Mouse (Mus musculus): ENCODE data around the gene Gcsam. TPM values are rescaled to one million over a fixed set of nuclear protein-coding genes. Genes with fewer than 3 reads are reported as not detected.

The Gcsam gene
- polyA plus RNA-seq, 3 experiments from 2014 or later: 0.23 TPM; not detected in 2

DNA sequence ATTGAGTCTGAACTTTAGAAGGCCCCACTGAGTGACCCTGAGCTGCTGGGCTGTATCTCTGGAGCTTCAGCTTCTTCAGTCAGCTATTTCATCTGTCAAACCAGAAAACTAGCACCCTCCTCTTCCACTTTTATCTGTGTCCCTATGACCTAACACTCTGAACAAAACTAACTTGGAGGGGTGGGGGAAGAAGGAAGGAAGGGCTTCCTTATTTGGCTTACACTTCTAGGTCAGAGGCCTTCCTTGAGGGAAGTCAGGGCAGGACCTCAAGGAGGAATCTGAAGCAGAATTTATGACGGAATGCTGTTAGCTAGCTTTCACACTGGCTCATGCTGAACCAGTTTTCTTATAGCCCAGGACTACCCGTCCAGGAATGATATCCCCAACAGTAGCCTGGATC lies 41.3 kb downstream of the Gcsam start:
- no peak for ATAC-seq

DNA sequence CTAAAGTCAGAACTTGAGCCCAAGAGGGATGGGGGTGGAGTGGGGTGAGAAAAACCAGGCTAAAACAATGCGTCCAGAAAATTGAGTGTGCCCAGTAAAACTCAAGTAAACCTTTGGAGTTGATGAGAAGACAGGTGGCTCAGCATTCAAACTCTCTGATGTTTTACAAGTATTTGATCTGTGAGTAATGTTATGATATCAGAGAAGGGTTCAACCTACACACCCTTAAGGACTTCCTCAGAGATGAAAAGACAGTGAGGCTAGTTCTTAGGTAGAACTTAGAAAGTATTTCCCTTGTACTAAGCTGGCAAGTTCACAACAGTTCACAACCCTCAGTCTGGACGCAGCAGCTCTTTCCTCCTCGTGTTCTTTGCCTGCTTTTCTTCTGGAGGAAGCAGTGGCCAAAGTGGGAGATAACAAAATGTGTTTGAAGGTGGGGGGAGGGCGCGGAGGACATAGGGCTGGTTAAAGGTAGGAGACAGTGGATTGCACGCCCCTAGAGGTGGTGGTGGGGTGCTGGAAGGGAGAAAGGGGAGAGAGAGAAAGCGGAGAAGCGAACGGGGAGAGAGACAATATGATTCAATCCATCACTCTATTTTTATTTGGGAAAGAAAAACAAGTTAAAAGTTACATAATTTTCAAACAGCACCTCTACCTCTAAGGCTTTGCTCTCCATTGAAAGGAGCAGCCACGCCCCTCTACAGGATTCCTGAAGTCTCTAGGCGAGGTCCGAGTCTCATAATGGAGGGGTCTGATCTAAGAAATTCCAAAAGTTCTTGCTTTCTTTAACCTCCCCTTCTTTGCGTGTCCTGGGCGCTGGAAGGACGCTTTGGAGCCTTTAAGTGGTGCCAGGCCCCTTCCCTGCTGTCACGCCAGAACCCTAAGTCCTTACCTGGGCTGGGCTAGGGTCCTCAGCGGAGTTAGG lies 43.1 kb downstream of the Gcsam start:
- no peak for ATAC-seq

DNA sequence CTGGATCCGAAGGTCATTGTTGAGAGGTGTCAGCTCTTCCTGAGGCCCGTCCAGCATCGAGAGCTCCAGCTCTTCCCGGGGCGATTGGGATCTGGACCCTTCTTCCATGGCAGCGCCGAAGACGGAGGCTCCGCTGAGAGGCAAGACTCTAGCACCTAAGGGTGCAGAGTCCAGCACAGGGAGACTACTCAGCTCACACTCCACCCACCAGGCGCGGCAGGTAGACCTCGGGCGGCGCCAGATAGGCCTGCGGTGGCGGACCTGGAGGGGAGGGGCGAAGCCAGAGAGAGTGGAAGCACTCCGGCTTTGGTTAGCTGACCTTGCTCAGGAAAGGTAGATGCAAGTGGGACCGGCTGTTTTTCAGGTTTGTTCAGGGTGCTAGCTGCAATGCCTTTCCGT lies 43.8 kb downstream of the Gcsam start, which contains the start of gene BC016579:
Gene BC016579 (minus strand): TSS at position 135 of the 399 bp plus-strand sequence.
- ATAC-seq: no peak

- ATAC-seq: no peak
Measured at GRCm38 (mm10) chr16:45654465-45654864, 44.3 kb downstream of the Gcsam start.

DNA sequence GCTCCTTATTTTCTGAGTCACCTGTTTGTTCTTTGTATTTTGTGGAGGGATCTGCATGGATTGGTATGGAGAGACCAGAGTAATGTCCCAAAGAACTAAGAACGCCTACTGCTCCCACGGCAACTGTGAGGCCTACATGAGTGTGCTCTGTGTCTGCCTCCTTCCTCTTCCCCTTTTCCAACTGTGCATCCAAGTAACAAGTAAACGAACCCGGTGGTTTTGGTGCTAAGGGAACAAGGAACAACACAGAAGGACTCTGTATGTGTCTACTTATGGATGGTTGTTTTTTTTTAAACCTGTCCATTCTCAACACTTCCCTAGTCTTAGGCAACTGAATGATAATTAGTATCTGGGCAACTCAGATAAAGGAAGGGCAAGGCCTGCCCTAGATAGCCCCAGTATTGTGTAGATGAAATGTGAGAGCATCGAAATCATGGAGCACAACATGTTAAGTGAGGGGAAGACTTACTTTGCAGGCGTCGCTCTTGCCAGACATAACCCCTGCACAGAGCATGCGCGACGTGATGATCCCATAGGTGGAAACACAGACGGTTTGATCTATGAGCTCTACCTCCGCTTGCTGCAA lies 47.5 kb downstream of the Gcsam start:
- ATAC-seq: no peak

- ATAC-seq: no peak
Measured at GRCm38 (mm10) chr16:45658248-45658647, 48.1 kb downstream of the Gcsam start.

DNA sequence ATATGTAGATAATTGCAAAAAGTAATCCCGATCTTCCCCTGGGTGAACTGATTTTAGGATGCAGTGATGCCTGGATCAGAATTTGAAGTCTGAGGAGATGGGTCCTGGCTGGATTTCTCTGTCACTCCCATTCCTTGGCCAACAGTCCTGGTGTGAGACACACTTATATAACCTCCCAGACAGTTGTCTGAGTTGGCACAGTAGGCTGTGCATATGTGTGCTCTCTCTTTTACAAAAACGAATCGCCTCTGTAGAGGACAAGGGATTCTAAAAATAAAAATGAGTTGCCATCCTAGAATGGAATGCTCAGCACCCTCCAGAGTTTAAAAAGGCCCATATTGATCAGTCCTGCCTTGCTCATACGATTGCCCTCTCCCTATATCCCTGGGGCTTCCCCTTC lies 49.4 kb downstream of the Gcsam start:
- no peak for ATAC-seq

- ATAC-seq: no peak
Measured at GRCm38 (mm10) chr16:45662381-45662780, 52.2 kb downstream of the Gcsam start.

- peak; percentile 48 for ATAC-seq
Measured at GRCm38 (mm10) chr16:45666136-45666535, 56.0 kb downstream of the Gcsam start.

GRCm38 (mm10) chr16:45668178-45668577 lies 58.0 kb downstream of the Gcsam start:
- ATAC-seq: no peak

DNA sequence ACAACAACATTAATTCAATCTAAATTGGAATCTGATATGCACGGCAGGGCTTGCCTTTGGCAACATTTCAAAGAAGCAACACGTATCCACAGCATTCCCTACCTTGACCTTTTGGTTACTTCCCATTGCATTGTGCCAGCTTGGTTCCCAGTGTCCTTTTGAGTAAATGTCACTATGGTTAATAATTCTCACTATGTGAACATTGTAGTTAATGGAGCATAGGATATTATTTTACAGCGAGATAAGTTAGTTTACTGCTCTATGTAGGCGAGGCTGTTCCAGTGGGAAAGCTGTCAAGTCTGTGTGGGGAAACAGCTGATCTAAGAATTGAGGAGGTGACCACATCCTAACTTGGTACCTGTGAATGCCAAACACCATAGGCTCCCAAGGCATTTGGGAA lies 59.8 kb downstream of the Gcsam start:
- ATAC-seq: no peak

Other genes starting within 250 kb of the Gcsam start
- gene Cd200, start 201.3 kb upstream of the Gcsam start, polyA plus RNA-seq (2017; shearing (Covaris generic)): 100 to 1,000 TPM in 2 of 3 experiments, 10 to 100 TPM in 1; 84.4 to 386 (median 244) TPM
- not detected for gene Gm609, start 117.4 kb upstream of the Gcsam start, polyA plus RNA-seq (2017; shearing (Covaris generic))
- gene Gm17783, start 78.3 kb upstream of the Gcsam start, polyA plus RNA-seq (2017; shearing (Covaris generic)): not detected
- gene Slc9c1, start 75.1 kb upstream of the Gcsam start, polyA plus RNA-seq (2017; shearing (Covaris generic)): not detected
- gene BC016579, start 43.7 kb downstream of the Gcsam start, polyA plus RNA-seq (2017; shearing (Covaris generic)): not detected
- not detected for gene Tmprss7, start 83.3 kb downstream of the Gcsam start, polyA plus RNA-seq (2017; shearing (Covaris generic))
- gene Tagln3, start 114.2 kb downstream of the Gcsam start, polyA plus RNA-seq (2017; shearing (Covaris generic)): 1 to 10 TPM in 1 of 3 experiments, under 1 TPM in 1, not detected in 1; 0.55 to 1.1 TPM
- gene Abhd10, start 132.6 kb downstream of the Gcsam start, polyA plus RNA-seq (2017; shearing (Covaris generic)): 10 to 100 TPM; 22.7 to 25.9 (median 24.1) TPM

Measured in inflammation-experienced regulatory T-cells, adult 6 months (primary cell).